Mouse (Mus musculus) testis, adult 2 months (tissue): Measurements from ENCODE around the gene Hoxa6. TPM values are rescaled to one million over a fixed set of nuclear protein-coding genes. Genes with fewer than 3 reads are reported as not detected.

Source experiments
- H3K27ac ChIP-seq: fragments of 200-500 bp; 2 replicates; pipeline ENCODE4 v1.5.1; 2012; ENCODE audit warnings: low read depth, low read length; ENCODE audit not compliant: control insufficient read depth, insufficient read depth
- H3K27me3 ChIP-seq: fragments of 200-500 bp; 2 replicates; pipeline ENCODE4 v1.6.1; 2012; ENCODE audit warnings: mild to moderate bottlenecking, low read length, moderate library complexity; ENCODE audit not compliant: control insufficient read depth, insufficient read depth
- H3K36me3 ChIP-seq: fragments of 200-500 bp; 2 replicates; pipeline ENCODE4 v1.6.1; 2012; ENCODE audit warnings: mild to moderate bottlenecking, low read length; ENCODE audit not compliant: control insufficient read depth, insufficient read depth
- H3K4me1 ChIP-seq: fragments of 200-500 bp; 2 replicates; pipeline ENCODE4 v1.6.1; 2012; ENCODE audit warnings: low read length; ENCODE audit not compliant: control insufficient read depth, insufficient read depth
- H3K4me3 ChIP-seq: fragments of 200-500 bp; 2 replicates; pipeline ENCODE4 v1.5.1; 2012; ENCODE audit warnings: low read depth, mild to moderate bottlenecking, low read length, moderate library complexity, mixed read lengths; ENCODE audit not compliant: control insufficient read depth
- CTCF ChIP-seq: fragments of 200-500 bp; IDR thresholded peaks from 2 replicates; pipeline ENCODE4 v1.5.1; 2012; ENCODE audit warnings: low read depth, mild to moderate bottlenecking, inconsistent platforms, low read length, moderate library complexity; ENCODE audit not compliant: control insufficient read depth, insufficient read depth, insufficient replicate concordance
- POLR2A ChIP-seq: fragments of 200-500 bp; IDR thresholded peaks from 2 replicates; pipeline ENCODE4 v1.6.1; 2012; ENCODE audit warnings: low read depth, mild to moderate bottlenecking, inconsistent platforms, low read length, moderate library complexity; ENCODE audit not compliant: control insufficient read depth
- polyA plus RNA-seq: library from polyadenylated mRNA; depleted of rRNA; stranded (reverse); fragments of >200 nt; gene quantifications from 2 replicates; pipeline ENCODE4 v1.2.3, GENCODE M21; 2012

The Hoxa6 gene
- polyA plus RNA-seq, 1 experiment = 0.21 TPM

GRCm38 (mm10) chr6:52219234-52219942 is 10.9 kb upstream of the Hoxa6 start:
- TF ChIP-seq POLR2A = no peak
- no peak for TF ChIP-seq CTCF
- peaks cover 11% of the 10 kb centered on the region for H3K27me3 ChIP-seq
- peaks cover 36% of the 10 kb centered on the region for H3K4me1 ChIP-seq
- no peak overlapping the region for H3K27ac ChIP-seq
- H3K36me3 ChIP-seq = no peaks in the 10 kb centered on the region
- H3K4me3 ChIP-seq = no peak overlapping the region

DNA sequence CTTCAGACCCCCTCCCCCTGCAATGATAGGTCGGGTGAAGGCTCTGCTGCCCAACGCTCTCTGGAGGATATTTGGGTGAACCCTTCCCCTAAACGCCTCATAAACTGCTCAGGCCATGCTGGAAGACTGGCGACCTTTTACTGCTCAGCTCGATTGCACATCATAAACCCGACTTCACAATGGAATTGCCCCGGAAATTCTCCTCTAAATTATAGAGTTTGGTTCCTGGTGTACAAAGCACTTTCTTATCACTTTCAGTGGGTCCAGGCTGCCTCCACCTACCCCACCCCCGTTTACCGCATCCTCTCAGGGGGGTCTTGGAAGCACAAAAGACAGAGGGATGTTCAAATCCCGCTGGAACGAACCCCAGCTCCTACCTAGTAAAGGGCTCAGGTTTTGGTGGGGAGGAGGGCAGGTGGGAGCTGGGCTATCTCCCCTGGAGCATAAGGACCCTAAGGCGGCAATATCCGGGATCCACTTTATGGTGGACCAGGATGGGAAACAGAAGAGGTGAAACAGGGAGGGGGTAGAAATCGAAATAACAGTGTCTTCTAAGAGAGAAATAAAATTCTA is 10.2 kb upstream of the Hoxa6 start:
- H3K4me1 ChIP-seq = peaks cover 36% of the 10 kb centered on the region
- TF ChIP-seq CTCF (no peak), POLR2A (no peak)
- H3K27me3 ChIP-seq = peaks cover 9% of the 10 kb centered on the region
- no peak overlapping the region for H3K27ac ChIP-seq
- H3K4me3 ChIP-seq = no peak overlapping the region
- H3K36me3 ChIP-seq = no peaks in the 10 kb centered on the region

DNA sequence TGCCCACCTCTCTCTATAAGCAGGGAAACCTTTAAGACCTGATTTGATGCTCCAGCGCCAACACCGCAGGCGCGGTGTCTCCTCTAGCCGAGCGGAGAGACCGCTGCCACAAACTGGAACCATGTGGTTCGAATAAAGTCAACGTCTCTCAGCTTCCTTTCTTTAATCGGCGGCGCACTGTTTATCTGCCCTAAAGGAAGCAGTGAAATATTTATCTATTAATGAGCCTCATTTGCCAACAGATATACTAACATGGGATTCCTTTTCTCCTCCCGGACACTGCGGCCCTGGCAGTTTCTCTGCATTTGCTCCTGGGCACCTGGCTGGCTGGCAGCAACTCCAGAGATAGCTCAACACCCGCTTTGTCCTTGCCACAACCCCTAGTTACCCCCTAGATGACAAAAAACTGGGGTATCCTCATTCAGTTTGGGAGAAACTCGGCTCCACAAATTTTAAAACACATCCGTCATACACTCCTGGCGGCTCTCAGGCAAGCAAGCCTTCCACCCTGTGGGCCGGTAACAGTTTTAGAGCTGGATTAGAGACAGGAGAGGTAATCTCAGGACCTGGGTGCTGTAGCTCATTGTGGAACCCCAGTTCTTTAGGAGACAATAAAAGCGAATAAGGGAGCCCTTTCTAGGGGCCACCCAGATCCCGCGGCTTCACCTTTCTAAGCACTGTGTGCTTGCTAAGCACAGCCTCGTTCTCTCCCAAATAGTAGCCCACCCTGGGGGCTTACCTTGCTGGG is 9.5 kb upstream of the Hoxa6 start:
- no peak for TF ChIP-seq POLR2A
- TF ChIP-seq CTCF = no peak
- Histone ChIP-seq H3K27ac (no peak overlapping the region), H3K27me3 (peaks cover 9% of the 10 kb centered on the region), H3K4me1 (peaks cover 36% of the 10 kb centered on the region), H3K36me3 (no peaks in the 10 kb centered on the region), H3K4me3 (peak overlapping the region; percentile 49; the same call in 1 of the 2 replicates)

DNA sequence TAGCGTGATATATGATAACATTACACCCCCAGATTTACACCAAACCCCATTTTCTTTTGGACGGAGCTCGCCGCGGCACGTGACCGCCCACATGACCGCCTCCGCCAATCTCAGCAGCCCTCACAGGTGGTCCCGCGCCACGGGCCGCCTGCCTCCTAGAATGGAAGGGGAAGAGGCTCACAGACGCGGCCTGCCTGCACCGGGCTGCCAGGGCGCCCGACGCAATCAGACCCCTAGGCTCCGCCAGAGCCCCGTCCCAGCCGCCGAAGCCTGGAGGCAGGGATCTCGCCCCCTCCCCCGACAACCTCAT is 8.9 kb upstream of the Hoxa6 start:
- no peak for TF ChIP-seq CTCF
- no peak for TF ChIP-seq POLR2A
- Histone ChIP-seq H3K36me3 (no peaks in the 10 kb centered on the region), H3K4me1 (peaks cover 38% of the 10 kb centered on the region), H3K4me3 (peak overlapping the region; percentile 49), H3K27me3 (peaks cover 12% of the 10 kb centered on the region), H3K27ac (no peak overlapping the region)

DNA sequence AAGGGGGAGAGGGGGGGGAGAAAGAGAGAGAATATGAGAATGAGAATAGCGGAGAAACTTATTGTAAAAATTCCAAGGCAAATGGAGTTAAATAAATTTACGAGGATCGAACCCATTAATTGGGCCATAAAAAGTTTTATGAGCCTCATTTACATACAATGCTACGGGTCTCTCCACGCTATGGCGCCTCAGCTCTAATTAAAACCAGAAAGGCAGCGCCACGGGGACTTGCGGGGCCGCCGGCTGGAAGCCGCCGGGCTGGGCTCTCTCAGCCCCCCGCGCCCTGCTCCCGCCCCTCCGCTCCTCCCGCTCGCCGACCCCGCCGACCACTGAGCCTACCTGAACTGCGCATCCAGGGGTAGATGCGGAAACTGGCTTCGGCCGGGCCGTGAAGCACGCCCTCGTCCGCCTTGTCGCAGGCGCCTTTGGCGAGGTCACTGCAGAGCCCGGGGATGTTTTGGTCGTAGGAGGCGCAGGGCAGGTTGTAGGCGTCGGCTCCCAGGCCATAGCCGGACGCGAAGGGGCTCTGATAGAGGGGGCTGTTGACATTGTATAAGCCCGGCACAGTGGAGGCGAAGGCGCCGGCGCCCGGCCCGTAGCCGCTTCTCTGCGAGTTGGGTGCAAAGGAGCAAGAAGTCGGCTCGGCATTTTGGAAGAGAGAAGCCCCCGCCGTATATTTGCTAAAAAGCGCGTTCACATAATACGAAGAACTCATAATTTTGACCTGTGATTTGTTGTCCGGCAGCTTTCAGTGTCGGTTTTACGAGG is 8.4 kb upstream of the Hoxa6 start:
- TF ChIP-seq POLR2A = no peak
- TF ChIP-seq CTCF = no peak
- H3K27me3 ChIP-seq = peaks cover 12% of the 10 kb centered on the region
- H3K4me3 ChIP-seq = peak overlapping the region; percentile 49
- H3K4me1 ChIP-seq = peaks cover 33% of the 10 kb centered on the region
- H3K36me3 ChIP-seq = no peaks in the 10 kb centered on the region
- no peak overlapping the region for H3K27ac ChIP-seq

DNA sequence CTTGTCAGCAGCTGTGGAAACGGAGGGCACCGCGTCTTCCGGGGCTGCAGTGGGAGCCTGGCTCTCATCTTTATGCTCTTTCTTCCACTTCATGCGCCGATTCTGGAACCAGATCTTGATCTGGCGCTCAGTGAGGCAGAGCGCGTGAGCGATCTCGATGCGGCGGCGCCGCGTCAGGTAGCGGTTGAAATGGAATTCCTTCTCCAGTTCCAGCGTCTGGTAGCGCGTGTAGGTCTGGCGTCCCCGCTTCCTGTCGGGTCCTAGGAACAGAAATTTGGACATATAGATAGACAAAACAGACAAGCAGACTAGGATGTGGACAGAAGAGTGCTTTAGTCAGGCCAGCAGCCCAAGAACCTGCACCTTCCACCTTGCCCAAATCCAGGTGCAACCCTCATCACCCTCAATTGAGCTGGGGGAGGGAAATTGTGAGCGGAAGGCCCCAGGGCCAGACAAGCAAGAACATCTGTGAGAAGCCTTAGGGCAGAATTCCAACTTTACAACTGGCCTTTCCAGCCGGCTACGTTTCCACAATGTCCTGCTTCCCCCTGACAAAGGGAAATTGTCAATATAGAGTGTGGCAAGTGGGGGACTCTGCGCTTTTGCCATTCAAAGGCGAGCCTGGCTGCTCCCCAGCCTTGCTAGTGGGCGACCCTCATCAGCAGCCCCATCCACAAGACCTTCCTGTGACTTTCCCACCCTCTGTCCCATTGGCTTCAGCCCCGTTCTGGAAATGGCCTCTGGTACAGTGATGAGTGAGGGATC is 7.4 kb upstream of the Hoxa6 start:
- no peak for TF ChIP-seq CTCF
- no peak for TF ChIP-seq POLR2A
- no peaks in the 10 kb centered on the region for H3K36me3 ChIP-seq
- H3K27ac ChIP-seq = no peak overlapping the region
- H3K27me3 ChIP-seq = peaks cover 15% of the 10 kb centered on the region
- peak overlapping the region; percentile 66 for H3K4me3 ChIP-seq
- peaks cover 26% of the 10 kb centered on the region for H3K4me1 ChIP-seq

GRCm38 (mm10) chr6:52215070-52215469 is 6.5 kb upstream of the Hoxa6 start:
- Histone ChIP-seq H3K4me3 (no peak overlapping the region), H3K4me1 (peaks cover 26% of the 10 kb centered on the region), H3K27me3 (peaks cover 15% of the 10 kb centered on the region), H3K36me3 (no peaks in the 10 kb centered on the region), H3K27ac (no peak overlapping the region)
- TF ChIP-seq POLR2A = no peak
- TF ChIP-seq CTCF = no peak
